Mouse (Mus musculus) stomach, embryonic 14.5 days (tissue): ENCODE measurements at regions not wholly inside any gene's neighbourhood (a gene's known extent, or its start where the extent isn't known, plus 50 kb on each side); places are given as distances from the start of the nearest gene placed in this dataset.

Experiments
- ATAC-seq: fragments of 200-750 bp; cut with Nextera tagmentation; 2 replicates; pipeline ENCODE4 v1.8.0; 2017; ENCODE audit warnings: low read depth, moderate TSS enrichment; ENCODE audit not compliant: insufficient number of reproducible peaks, insufficient read depth, low FRiP score
- H3K27ac ChIP-seq: fragments of 300-500 bp; sonication (generic); 2 replicates; pipeline ENCODE4 v1.5.1; 2014; ENCODE audit warnings: mild to moderate bottlenecking, low read length, moderate library complexity, mixed read lengths
- H3K27me3 ChIP-seq: fragments of 300-500 bp; sonication (generic); 2 replicates; pipeline ENCODE4 v1.6.1; 2014; ENCODE audit warnings: low read length, control low read depth, mixed read lengths; ENCODE audit not compliant: control insufficient read depth, insufficient read depth
- H3K36me3 ChIP-seq: fragments of 300-500 bp; sonication (generic); 2 replicates; pipeline ENCODE4 v1.6.1; 2014; ENCODE audit warnings: mild to moderate bottlenecking, control low read depth, low read length, moderate library complexity, mixed read lengths; ENCODE audit not compliant: control insufficient read depth, insufficient read depth
- H3K4me1 ChIP-seq: fragments of 300-500 bp; sonication (generic); 2 replicates; pipeline ENCODE4 v1.6.1; 2014; ENCODE audit warnings: low read length, control low read depth, mixed read lengths; ENCODE audit not compliant: control insufficient read depth, insufficient read depth
- H3K4me2 ChIP-seq: fragments of 300-500 bp; sonication (generic); replicated peaks from 2 replicates; pipeline ENCODE4 v1.6.1; 2014; ENCODE audit warnings: low read depth, low read length, control low read depth
- H3K4me3 ChIP-seq: fragments of 300-500 bp; sonication (generic); 2 replicates; pipeline ENCODE4 v1.5.1; 2014; ENCODE audit warnings: low read depth, low read length, control low read depth
- H3K9ac ChIP-seq: fragments of 300-500 bp; sonication (generic); replicated peaks from 2 replicates; pipeline ENCODE4 v1.6.1; 2014; ENCODE audit warnings: low read depth, mild to moderate bottlenecking, control low read depth, low read length, moderate library complexity, mixed read lengths
- H3K9me3 ChIP-seq: fragments of 300-500 bp; sonication (generic); 2 replicates; pipeline ENCODE4 v1.6.1; 2016; ENCODE audit warnings: low read depth, low read length, control low read depth; ENCODE audit not compliant: control insufficient read depth
- WGBS: fragments of 180-500 bp; shearing (Covaris S2); extraction: QIAGEN DNeasy Blood & Tissue Kit; methylation state at CpG from one replicate; pipeline ENCODE4 v1.1.7; 2014; 5-methylcytosine and 5-hydroxymethylcytosine counted together

GRCm38 (mm10) chr16:49278478-49278877, 221.2 kb downstream of the Myh15 start:
- no peak overlapping the region for H3K9ac ChIP-seq
- H3K27ac ChIP-seq, result no peak overlapping the region
- peak; percentile 49; the same call in 1 of the 2 replicates for ATAC-seq
- no peaks in the 10 kb centered on the region for H3K9me3 ChIP-seq
- 0% methylated on average over 2 of the region's 2 CpGs for WGBS
- no peak overlapping the region for H3K4me2 ChIP-seq
- no peak overlapping the region for H3K4me3 ChIP-seq
- H3K4me1 ChIP-seq, result no peaks in the 10 kb centered on the region
- no peaks in the 10 kb centered on the region for H3K27me3 ChIP-seq
- H3K36me3 ChIP-seq, result no peaks in the 10 kb centered on the region

- ATAC-seq, result no peak
- Histone ChIP-seq H3K4me3 (no peak overlapping the region), H3K9ac (no peak overlapping the region), H3K27ac (no peak overlapping the region), H3K4me2 (no peak overlapping the region), H3K36me3 (no peaks in the 10 kb centered on the region), H3K4me1 (no peaks in the 10 kb centered on the region), H3K9me3 (no peaks in the 10 kb centered on the region), H3K27me3 (no peaks in the 10 kb centered on the region)
- 75% methylated on average over 4 of the region's 4 CpGs for WGBS
Measured at GRCm38 (mm10) chr16:49288096-49288714, 230.9 kb downstream of the Myh15 start.

GRCm38 (mm10) chr16:49289200-49290079, 232.2 kb downstream of the Myh15 start:
- Histone ChIP-seq H3K9me3 (no peaks in the 10 kb centered on the region), H3K27ac (no peak overlapping the region), H3K4me3 (no peak overlapping the region), H3K4me2 (no peak overlapping the region), H3K4me1 (no peaks in the 10 kb centered on the region), H3K9ac (no peak overlapping the region), H3K36me3 (no peaks in the 10 kb centered on the region), H3K27me3 (no peaks in the 10 kb centered on the region)
- 84% methylated on average over 10 of the region's 10 CpGs for WGBS
- no peak for ATAC-seq

- H3K36me3 ChIP-seq, result no peaks in the 10 kb centered on the region
- ATAC-seq, result no peak
- H3K4me2 ChIP-seq, result no peak overlapping the region
- H3K9me3 ChIP-seq, result no peaks in the 10 kb centered on the region
- no peak overlapping the region for H3K4me3 ChIP-seq
- no peak overlapping the region for H3K9ac ChIP-seq
- no peaks in the 10 kb centered on the region for H3K27me3 ChIP-seq
- 89% methylated on average over 6 of the region's 6 CpGs for WGBS
- H3K27ac ChIP-seq, result no peak overlapping the region
- H3K4me1 ChIP-seq, result no peaks in the 10 kb centered on the region
Measured at GRCm38 (mm10) chr16:49303612-49304307, 246.5 kb downstream of the Myh15 start.

- no peak for ATAC-seq
- H3K9ac ChIP-seq, result no peak overlapping the region
- WGBS, result 69% methylated on average over 2 of the region's 2 CpGs
- no peaks in the 10 kb centered on the region for H3K27me3 ChIP-seq
- H3K36me3 ChIP-seq, result no peaks in the 10 kb centered on the region
- H3K4me3 ChIP-seq, result no peak overlapping the region
- H3K4me2 ChIP-seq, result no peak overlapping the region
- no peaks in the 10 kb centered on the region for H3K9me3 ChIP-seq
- no peaks in the 10 kb centered on the region for H3K4me1 ChIP-seq
- no peak overlapping the region for H3K27ac ChIP-seq
Measured at GRCm38 (mm10) chr16:49304354-49304753, 247.1 kb downstream of the Myh15 start.

- Histone ChIP-seq H3K9me3 (no peaks in the 10 kb centered on the region), H3K4me2 (no peak overlapping the region), H3K4me3 (no peak overlapping the region), H3K27me3 (no peaks in the 10 kb centered on the region), H3K27ac (no peak overlapping the region), H3K9ac (no peak overlapping the region), H3K4me1 (no peaks in the 10 kb centered on the region), H3K36me3 (no peaks in the 10 kb centered on the region)
- 79% methylated on average over 2 of the region's 2 CpGs for WGBS
- no peak for ATAC-seq
Measured at GRCm38 (mm10) chr16:49317061-49317460, 259.8 kb downstream of the Myh15 start.

- no peak for ATAC-seq
- 75% methylated on average over 4 of the region's 4 CpGs for WGBS
- no peaks in the 10 kb centered on the region for H3K27me3 ChIP-seq
- H3K4me1 ChIP-seq, result no peaks in the 10 kb centered on the region
- no peak overlapping the region for H3K9ac ChIP-seq
- no peak overlapping the region for H3K4me2 ChIP-seq
- H3K27ac ChIP-seq, result no peak overlapping the region
- H3K9me3 ChIP-seq, result no peaks in the 10 kb centered on the region
- no peaks in the 10 kb centered on the region for H3K36me3 ChIP-seq
- no peak overlapping the region for H3K4me3 ChIP-seq
Measured at GRCm38 (mm10) chr16:49319047-49319678, 261.9 kb downstream of the Myh15 start.

GRCm38 (mm10) chr16:49319774-49320173, 262.5 kb downstream of the Myh15 start:
- Histone ChIP-seq H3K9ac (no peak overlapping the region), H3K27me3 (no peaks in the 10 kb centered on the region), H3K27ac (no peak overlapping the region), H3K4me2 (no peak overlapping the region), H3K4me3 (no peak overlapping the region), H3K9me3 (no peaks in the 10 kb centered on the region), H3K36me3 (no peaks in the 10 kb centered on the region), H3K4me1 (no peaks in the 10 kb centered on the region)
- WGBS, result 78% methylated on average over 5 of the region's 5 CpGs
- ATAC-seq, result no peak
